Mouse (Mus musculus) C2C12 (cell line): ENCODE results near the gene Rab14.

ENCODE experiments used
- CEBPB ChIP-seq: IDR thresholded peaks from one replicate; pipeline ENCODE4 v1.6.1; 2011; ENCODE audit warnings: low read depth, mild to moderate bottlenecking, control low read depth, moderate library complexity
- CTCF ChIP-seq: IDR thresholded peaks from one replicate; pipeline ENCODE4 v1.5.1; 2011; ENCODE audit not compliant: control insufficient read depth, insufficient read depth, insufficient read length
- MAX ChIP-seq: IDR thresholded peaks from one replicate; pipeline ENCODE4 v1.6.1; 2011; ENCODE audit warnings: mild to moderate bottlenecking, control low read depth
- MYOD1 ChIP-seq: IDR thresholded peaks from one replicate; pipeline ENCODE4 v1.6.1; 2011; ENCODE audit warnings: low read depth; ENCODE audit not compliant: control insufficient read depth, insufficient read length
- MYOG ChIP-seq: IDR thresholded peaks from one replicate; pipeline ENCODE4 v1.6.1; 2011; ENCODE audit not compliant: control insufficient read depth, insufficient read length; ENCODE audit errors: extremely low read depth
- USF1 ChIP-seq: IDR thresholded peaks from one replicate; pipeline ENCODE4 v1.6.1; 2011; ENCODE audit warnings: low read depth, mild to moderate bottlenecking, control low read depth, moderate library complexity

- TF ChIP-seq USF1: no peak
- no peak for TF ChIP-seq CTCF
- TF ChIP-seq MAX: no peak
- TF ChIP-seq MYOG: no peak
- TF ChIP-seq CEBPB: no peak
- no peak for TF ChIP-seq MYOD1
Measured at GRCm38 (mm10) chr2:35206761-35207160, 5.8 kb upstream of the Rab14 start.
